9 mouse cellular contexts compared by ENCODE assay signal in genomic region chr2:128412974-128413373, GRCm38 (mm10).
DNase-seq lines count a peak whose midpoint lies in the region; ATAC-seq and TF ChIP-seq lines count a peak whose summit lies in the region.
"Had no signal": no experiment of that assay in that cellular context is flagged by ENCODE, and none has a peak within 500 bp of the region (broad histone marks: within the 10 kb centered on the region; RNA-seq: fewer than 3 reads in every experiment).

No protein-coding gene starts in this region.

- 18% methylated on average over 10 of the region's 10 CpGs for WGBS in liver, embryonic 16.5 days (ENCODE audit: insufficient replicate concordance)
- 30% methylated on average over 10 of the region's 10 CpGs for WGBS in liver, embryonic 11.5 days
- WGBS in intestine, embryonic 16.5 days: 15% methylated on average over 10 of the region's 10 CpGs
- WGBS in thymus, adult 2 months: 5% methylated on average over 10 of the region's 10 CpGs
- 52% methylated on average over 10 of the region's 10 CpGs for WGBS in heart, embryonic 12.5 days

- H3K36me3 ChIP-seq in liver, embryonic 16.5 days (ENCODE audit: control insufficient read depth, insufficient read depth): no peaks in the 10 kb centered on the region
- no peaks in the 10 kb centered on the region for H3K36me3 ChIP-seq in liver, embryonic 11.5 days (ENCODE audit: control insufficient read depth, insufficient read depth, low read length)
- H3K36me3 ChIP-seq in intestine, embryonic 16.5 days (ENCODE audit: control insufficient read depth, insufficient read depth, low read length): no peaks in the 10 kb centered on the region
- no peaks in the 10 kb centered on the region for H3K36me3 ChIP-seq in thymus, adult 2 months (ENCODE audit: control insufficient read depth, insufficient read depth, low read length)
- no peaks in the 10 kb centered on the region for H3K36me3 ChIP-seq in heart, embryonic 12.5 days
- H3K36me3 ChIP-seq: liver, embryonic 13.5 days had no signal

- H3K4me2 ChIP-seq in liver, embryonic 16.5 days (ENCODE audit: low read depth, low read length): no peak overlapping the region
- H3K4me2 ChIP-seq in liver, embryonic 11.5 days: no peak overlapping the region
- peak overlapping the region; percentile 16; the same call in 1 of the 2 replicates for H3K4me2 ChIP-seq in intestine, embryonic 16.5 days (ENCODE audit: low read depth, low read length)
- no peak overlapping the region for H3K4me2 ChIP-seq in heart, embryonic 12.5 days
- H3K4me2 ChIP-seq: liver, embryonic 13.5 days had no signal

- ATAC-seq in liver, embryonic 16.5 days (ENCODE audit: low read depth): peak; percentile 39; the same call in 1 of the 2 replicates
- no peak for ATAC-seq in liver, embryonic 11.5 days (replicated peaks; ENCODE audit: low FRiP score)
- ATAC-seq in intestine, embryonic 16.5 days: peak; percentile 96
- no peak for ATAC-seq in heart, embryonic 12.5 days (ENCODE audit: insufficient number of reproducible peaks, low FRiP score)

- H3K27ac ChIP-seq in liver, embryonic 16.5 days (ENCODE audit: low read length): no peak overlapping the region
- H3K27ac ChIP-seq in liver, embryonic 11.5 days (ENCODE audit: low read depth, low read length): no peak overlapping the region
- no peak overlapping the region for H3K27ac ChIP-seq in intestine, embryonic 16.5 days (ENCODE audit: low read length)
- H3K27ac ChIP-seq in thymus, adult 2 months (ENCODE audit: control insufficient read depth, insufficient read depth, low read length): peak overlapping the region; percentile 89
- H3K27ac ChIP-seq in heart, embryonic 12.5 days (ENCODE audit: poor library complexity, severe bottlenecking): no peak overlapping the region
- H3K27ac ChIP-seq: liver, embryonic 13.5 days had no signal

- DNase-seq in liver, embryonic 11.5 days (ENCODE audit: low spot score): no peak
- DNase-seq in T-cell, adult 2 months (ENCODE audit: low spot score): peak; percentile 65
- DNase-seq in thymus, adult 2 months: peak; percentile 65
- DNase-seq in layer of hippocampus, adult 9-10 months (ENCODE audit: low spot score): no peak
- DNase-seq in ovary, postnatal 36 days (ENCODE audit: low spot score): no peak

- no peaks in the 10 kb centered on the region for H3K27me3 ChIP-seq in liver, embryonic 16.5 days (ENCODE audit: control insufficient read depth, insufficient read depth, low read depth, low read length)
- no peaks in the 10 kb centered on the region for H3K27me3 ChIP-seq in liver, embryonic 11.5 days (replicated peaks; ENCODE audit: control insufficient read depth, insufficient read depth, low read length)
- H3K27me3 ChIP-seq in intestine, embryonic 16.5 days (replicated peaks; ENCODE audit: control insufficient read depth, insufficient read depth, low read length): no peaks in the 10 kb centered on the region
- no peaks in the 10 kb centered on the region for H3K27me3 ChIP-seq in thymus, adult 2 months (ENCODE audit: control insufficient read depth, insufficient read depth, low read length)
- H3K27me3 ChIP-seq in heart, embryonic 12.5 days (replicated peaks): no peaks in the 10 kb centered on the region
- H3K27me3 ChIP-seq: liver, embryonic 13.5 days had no signal

- no peaks in the 10 kb centered on the region for H3K9me3 ChIP-seq in liver, embryonic 16.5 days (replicated peaks; ENCODE audit: control insufficient read depth, low read length)
- no peaks in the 10 kb centered on the region for H3K9me3 ChIP-seq in liver, embryonic 11.5 days (ENCODE audit: control insufficient read depth, low read length)
- H3K9me3 ChIP-seq in intestine, embryonic 16.5 days (ENCODE audit: control insufficient read depth, low read length): no peaks in the 10 kb centered on the region
- no peaks in the 10 kb centered on the region for H3K9me3 ChIP-seq in heart, embryonic 12.5 days (replicated peaks)
- H3K9me3 ChIP-seq: liver, embryonic 13.5 days had no signal

- H3K4me3 ChIP-seq in liver, embryonic 16.5 days (ENCODE audit: low read depth, low read length): no peak overlapping the region
- H3K4me3 ChIP-seq in liver, embryonic 11.5 days (ENCODE audit: low read depth, low read length): no peak overlapping the region
- H3K4me3 ChIP-seq in intestine, embryonic 16.5 days (ENCODE audit: low read length): no peak overlapping the region
- H3K4me3 ChIP-seq in thymus, adult 2 months (ENCODE audit: control insufficient read depth, insufficient read depth, low read length): no peak overlapping the region
- no peak overlapping the region for H3K4me3 ChIP-seq in heart, embryonic 12.5 days
- H3K4me3 ChIP-seq: liver, embryonic 13.5 days had no signal

- no peak overlapping the region for H3K9ac ChIP-seq in liver, embryonic 16.5 days (ENCODE audit: low read depth, low read length)
- no peak overlapping the region for H3K9ac ChIP-seq in liver, embryonic 11.5 days (ENCODE audit: low read depth, low read length)
- no peak overlapping the region for H3K9ac ChIP-seq in intestine, embryonic 16.5 days (ENCODE audit: low read depth, low read length)
- H3K9ac ChIP-seq in heart, embryonic 12.5 days: no peak overlapping the region
- H3K9ac ChIP-seq: liver, embryonic 13.5 days had no signal

- TF ChIP-seq CTCF in thymus, adult 2 months (IDR thresholded peaks at IDR 0.05; ENCODE audit: borderline replicate concordance, control insufficient read depth, extremely low read depth, insufficient read depth, low read length, poor library complexity): no peak

- TF ChIP-seq POLR2A in thymus, adult 2 months (IDR thresholded peaks at IDR 0.05; ENCODE audit: control insufficient read depth, extremely low read depth, insufficient read depth, low read length, poor library complexity): no peak

- H3K4me1 ChIP-seq in liver, embryonic 16.5 days (ENCODE audit: control insufficient read depth, low read depth, low read length): no peaks in the 10 kb centered on the region
- H3K4me1 ChIP-seq in liver, embryonic 11.5 days (replicated peaks; ENCODE audit: control insufficient read depth, insufficient read depth, low read length): no peaks in the 10 kb centered on the region
- H3K4me1 ChIP-seq in intestine, embryonic 16.5 days (ENCODE audit: control insufficient read depth, insufficient read depth, low read length): peaks cover 4% of the 10 kb centered on the region; the same call in 1 of the 2 replicates
- H3K4me1 ChIP-seq in thymus, adult 2 months (replicated peaks; ENCODE audit: control insufficient read depth, insufficient read depth, low read length): peaks cover 18% of the 10 kb centered on the region
- H3K4me1 ChIP-seq in heart, embryonic 12.5 days (replicated peaks): peaks cover 25% of the 10 kb centered on the region

Comparison
In these comparisons a context has a peak if more than half of its experiments do, and no peak if none do; other contexts are left out.
1. ATAC-seq: peak in liver, embryonic 16.5 days (single experiment) and intestine, embryonic 16.5 days (single experiment); none in liver, embryonic 11.5 days (single experiment) and heart, embryonic 12.5 days (single experiment).
2. DNase-seq: peak in T-cell, adult 2 months (single experiment) and thymus, adult 2 months (single experiment); none in liver, embryonic 11.5 days (single experiment), layer of hippocampus, adult 9-10 months (single experiment) and ovary, postnatal 36 days (single experiment).